Mouse (Mus musculus) erythroblast, embryonic 14.5 days (primary cell): ENCODE results near the gene Oprd1. TPM values are rescaled to one million over a fixed set of nuclear protein-coding genes. Genes with fewer than 3 reads are reported as not detected.

Experiments
- H3K27me3 ChIP-seq: 2 replicates; pipeline ENCODE4 v1.6.1; 2012; ENCODE audit warnings: inconsistent platforms; ENCODE audit not compliant: control insufficient read depth
- H3K36me3 ChIP-seq: 2 replicates; pipeline ENCODE4 v1.6.1; 2012; ENCODE audit warnings: mild to moderate bottlenecking, inconsistent platforms; ENCODE audit not compliant: control insufficient read depth
- H3K4me1 ChIP-seq: 2 replicates; pipeline ENCODE4 v1.6.1; 2012; ENCODE audit warnings: inconsistent platforms; ENCODE audit not compliant: control insufficient read depth
- H3K4me3 ChIP-seq: replicated peaks from 2 replicates; pipeline ENCODE3; 2012; ENCODE audit warnings: moderate library complexity, mild to moderate bottlenecking, inconsistent platforms
- H3K9me3 ChIP-seq: 2 replicates; pipeline ENCODE4 v1.6.1; 2012; ENCODE audit warnings: low read length, inconsistent platforms, mixed read lengths; ENCODE audit not compliant: control insufficient read depth
- GATA1 ChIP-seq: IDR thresholded peaks from 2 replicates; pipeline ENCODE4 v1.6.1; 2012; ENCODE audit warnings: low read length, inconsistent platforms, mixed read lengths
- TAL1 ChIP-seq: IDR thresholded peaks from 3 replicates; pipeline ENCODE4 v1.6.1; 2012; ENCODE audit warnings: low read length, inconsistent platforms, mixed read lengths
- polyA plus RNA-seq: library from polyadenylated mRNA; stranded (reverse); fragments of >175 nt; gene quantifications from 2 replicates; pipeline ENCODE4 v1.2.3, GENCODE M21; 2012

Oprd1 gene
- polyA plus RNA-seq, 1 experiment, result not detected

GRCm38 (mm10) chr4:132076480-132077405 is 67.5 kb downstream of the Oprd1 start:
- no peaks in the 10 kb centered on the region for H3K9me3 ChIP-seq
- H3K36me3 ChIP-seq, result peaks cover 31% of the 10 kb centered on the region
- H3K27me3 ChIP-seq, result no peaks in the 10 kb centered on the region
- H3K4me3 ChIP-seq, result peak overlapping the region; percentile 82
- peaks cover 67% of the 10 kb centered on the region for H3K4me1 ChIP-seq
- TF ChIP-seq GATA1 (peak; percentile 89), TAL1 (peak; percentile 91)

- peak overlapping the region; percentile 82 for H3K4me3 ChIP-seq
- TF ChIP-seq TAL1, result no peak
- TF ChIP-seq GATA1, result no peak
- H3K36me3 ChIP-seq, result peaks cover 41% of the 10 kb centered on the region
- H3K4me1 ChIP-seq, result peaks cover 77% of the 10 kb centered on the region
- no peaks in the 10 kb centered on the region for H3K9me3 ChIP-seq
- no peaks in the 10 kb centered on the region for H3K27me3 ChIP-seq
Measured at GRCm38 (mm10) chr4:132075796-132076195, 68.5 kb downstream of the Oprd1 start.

GRCm38 (mm10) chr4:132074933-132075769 is 69.1 kb downstream of the Oprd1 start, which contains the start of gene Epb41:
Epb41 (minus strand) TSS chr4:132075321.
- peaks cover 82% of the 10 kb centered on the region for H3K4me1 ChIP-seq
- peaks cover 47% of the 10 kb centered on the region for H3K36me3 ChIP-seq
- peak within 1 kb of the TSS; percentile 82 for H3K4me3 ChIP-seq
- no peaks in the 10 kb centered on the region for H3K27me3 ChIP-seq
- TF ChIP-seq GATA1, result no peak
- TF ChIP-seq TAL1, result no peak
- no peaks in the 10 kb centered on the region for H3K9me3 ChIP-seq

GRCm38 (mm10) chr4:132074077-132074932 is 70.0 kb downstream of the Oprd1 start, which contains the start of gene Gm10300:
Gm10300 (plus strand) TSS chr4:132074697.
- no peak for TF ChIP-seq TAL1
- TF ChIP-seq GATA1, result no peak
- H3K4me1 ChIP-seq, result peaks cover 82% of the 10 kb centered on the region
- H3K4me3 ChIP-seq, result peak within 1 kb of the TSS; percentile 82
- H3K36me3 ChIP-seq, result peaks cover 56% of the 10 kb centered on the region
- no peaks in the 10 kb centered on the region for H3K27me3 ChIP-seq
- no peaks in the 10 kb centered on the region for H3K9me3 ChIP-seq

GRCm38 (mm10) chr4:132072946-132073345 is 71.3 kb downstream of the Oprd1 start:
- Histone ChIP-seq H3K36me3 (peaks cover 69% of the 10 kb centered on the region), H3K9me3 (no peaks in the 10 kb centered on the region), H3K4me3 (peak overlapping the region; percentile 82), H3K27me3 (no peaks in the 10 kb centered on the region), H3K4me1 (peaks cover 81% of the 10 kb centered on the region)
- no peak for TF ChIP-seq GATA1
- no peak for TF ChIP-seq TAL1

GRCm38 (mm10) chr4:132072156-132072555 is 72.1 kb downstream of the Oprd1 start:
- TF ChIP-seq GATA1, result no peak
- TF ChIP-seq TAL1, result no peak
- Histone ChIP-seq H3K4me1 (peaks cover 83% of the 10 kb centered on the region), H3K36me3 (peaks cover 77% of the 10 kb centered on the region), H3K9me3 (no peaks in the 10 kb centered on the region), H3K4me3 (peak overlapping the region; percentile 82), H3K27me3 (no peaks in the 10 kb centered on the region)

- H3K9me3 ChIP-seq, result no peaks in the 10 kb centered on the region
- H3K36me3 ChIP-seq, result peaks cover 82% of the 10 kb centered on the region
- no peaks in the 10 kb centered on the region for H3K27me3 ChIP-seq
- TF ChIP-seq GATA1, result no peak
- TF ChIP-seq TAL1, result no peak
- peak overlapping the region; percentile 82 for H3K4me3 ChIP-seq
- peaks cover 83% of the 10 kb centered on the region for H3K4me1 ChIP-seq
Measured at GRCm38 (mm10) chr4:132071674-132072073, 72.6 kb downstream of the Oprd1 start.

- peaks cover 97% of the 10 kb centered on the region for H3K4me1 ChIP-seq
- no peak for TF ChIP-seq TAL1
- TF ChIP-seq GATA1, result no peak
- peaks cover 99% of the 10 kb centered on the region for H3K36me3 ChIP-seq
- peak overlapping the region; percentile 82 for H3K4me3 ChIP-seq
- no peaks in the 10 kb centered on the region for H3K27me3 ChIP-seq
- no peaks in the 10 kb centered on the region for H3K9me3 ChIP-seq
Measured at GRCm38 (mm10) chr4:132067938-132068235, 76.4 kb downstream of the Oprd1 start.
